Mouse (Mus musculus) heart, postnatal 14 days (tissue): ENCODE data around the gene Stard9. TPM values are rescaled to one million over a fixed set of nuclear protein-coding genes. Genes with fewer than 3 reads are reported as not detected.

ENCODE experiments used
- DNase-seq, 2 experiments: peaks; one replicate each; pipeline ENCODE4 v3.0.0; 2021 to 2022
- intact Hi-C: fragments of 180-260 bp; cut with DNase I; formaldehyde crosslinking; loops from one replicate; pipeline ENCODE4 v1.15.1; 2025
- total RNA-seq, 2 experiments: library from RNA; stranded (reverse); gene quantifications; 2 replicates each; pipeline ENCODE4 v1.2.3; 2021

The Stard9 gene
- total RNA-seq, 2 experiments from 2014 or later: 16.1 to 17.9 TPM

- no peak for DNase-seq
- intact Hi-C loops: no loop called here
Observed at GRCm38 (mm10) chr2:120721911-120722310, 93.0 kb downstream of the Stard9 start.

- peak in 1 of 2 experiments; percentile 21 for DNase-seq
- intact Hi-C loops: no loop called here
Observed at GRCm38 (mm10) chr2:120722491-120722890, 93.6 kb downstream of the Stard9 start.

GRCm38 (mm10) chr2:120723621-120724020, 94.7 kb downstream of the Stard9 start:
- intact Hi-C loops: no loop called here
- DNase-seq: peak in 1 of 2 experiments; percentile 20

- DNase-seq: no peak
- intact Hi-C loops: no loop called here
Observed at GRCm38 (mm10) chr2:120724176-120724575, 95.3 kb downstream of the Stard9 start.

GRCm38 (mm10) chr2:120729775-120730585, 101.1 kb downstream of the Stard9 start:
- intact Hi-C loops: loop anchor here (2.0 to 5.0 kb wide), 2 partner anchors 103 to 121 kb away; partner anchors contain the start of genes Cdan1, Stard9 and Ttbk2

GRCm38 (mm10) chr2:120730639-120731166, 101.8 kb downstream of the Stard9 start:
- intact Hi-C loops: loop anchor here (2.0 kb wide), 1 partner anchor 120 kb away; the partner anchor contains the start of genes Cdan1 and Ttbk2
- DNase-seq: no peak

More at GRCm38 (mm10) chr2:120729775-120730585, 101.1 kb downstream of the Stard9 start:
- peak in 1 of 2 experiments; percentile 26 for DNase-seq

GRCm38 (mm10) chr2:120731167-120731862, 102.4 kb downstream of the Stard9 start:
- intact Hi-C loops: loop anchor here (2.0 kb wide), 1 partner anchor 119 kb away; the partner anchor contains the start of genes Cdan1 and Ttbk2
- peak; percentile 96 for DNase-seq

GRCm38 (mm10) chr2:120731877-120732530, 103.1 kb downstream of the Stard9 start:
- intact Hi-C loops: loop anchor here (2.0 kb wide), 1 partner anchor 119 kb away; the partner anchor contains the start of genes Cdan1 and Ttbk2
- no peak for DNase-seq

- intact Hi-C loops: no loop called here
- DNase-seq: no peak
Observed at GRCm38 (mm10) chr2:120745496-120745895, 116.6 kb downstream of the Stard9 start.

GRCm38 (mm10) chr2:120748041-120748440, 119.1 kb downstream of the Stard9 start:
- DNase-seq: no peak
- intact Hi-C loops: no loop called here

GRCm38 (mm10) chr2:120761922-120762321, 133.0 kb downstream of the Stard9 start:
- intact Hi-C loops: no loop called here

GRCm38 (mm10) chr2:120770265-120770935, 141.5 kb downstream of the Stard9 start:
- no peak for DNase-seq
- intact Hi-C loops: no loop called here

More at GRCm38 (mm10) chr2:120761922-120762321, 133.0 kb downstream of the Stard9 start:
- no peak for DNase-seq

Other genes with a start within 250 kb of the Stard9 start
- gene Ganc, start 225.2 kb upstream of the Stard9 start, total RNA-seq: 10 to 100 TPM; 23.4 to 23.5 TPM
- 10 to 100 TPM; 19.1 to 19.7 TPM for gene Tmem87a, start 225.0 kb upstream of the Stard9 start, total RNA-seq
- 1 to 10 TPM; 2.0 to 2.9 TPM for gene Capn3, start 173.1 kb upstream of the Stard9 start, total RNA-seq
- gene Zfp106, start 65.3 kb upstream of the Stard9 start, total RNA-seq: 100 to 1,000 TPM; 266 to 269 TPM
- gene Snap23, start 61.5 kb upstream of the Stard9 start, total RNA-seq: 10 to 100 TPM; 46.2 to 50.4 TPM
- gene Haus2, start 19.7 kb upstream of the Stard9 start, total RNA-seq: 10 to 100 TPM in 1 of 2 experiments, 1 to 10 TPM in 1; 9.2 to 10.8 TPM
- gene Lrrc57, start 19.6 kb upstream of the Stard9 start, total RNA-seq: 10 to 100 TPM; 13.3 to 13.6 TPM
- 10 to 100 TPM; 15.7 to 17.1 TPM for gene Cdan1, start 221.0 kb downstream of the Stard9 start, total RNA-seq
- gene Ttbk2, start 221.5 kb downstream of the Stard9 start, total RNA-seq: 10 to 100 TPM; 12.0 to 14.3 TPM